Mouse (Mus musculus) embryonic facial prominence, embryonic 11.5 days (tissue): ENCODE measurements at regions not wholly inside any gene's neighbourhood (a gene's known extent, or its start where the extent isn't known, plus 50 kb on each side); places are given as distances from the start of the nearest gene placed in this dataset.
A peak's percentile ranks its signal among the peaks of the same experiment; 100 is the strongest.

Experiments used
- ATAC-seq: fragments of 200-750 bp; cut with Nextera tagmentation; replicated peaks from 2 replicates; pipeline ENCODE4 v1.8.0; 2017; ENCODE audit warnings: low read depth; ENCODE audit not compliant: insufficient number of reproducible peaks, low FRiP score, low TSS enrichment
- DNase-seq: peaks from one replicate; pipeline ENCODE4 v3.0.0-alpha.2; 2015; ENCODE audit warnings: low spot score
- H3K27ac ChIP-seq: fragments of 300-500 bp; sonication (generic); replicated peaks from 2 replicates; pipeline ENCODE4 v1.5.1; 2014; ENCODE audit warnings: mild to moderate bottlenecking, low read depth, low read length, control low read depth
- H3K27me3 ChIP-seq: fragments of 300-500 bp; sonication (generic); 2 replicates; pipeline ENCODE4 v1.6.1; 2014; ENCODE audit warnings: mild to moderate bottlenecking, low read length, moderate library complexity, mixed read lengths; ENCODE audit not compliant: control insufficient read depth, insufficient read depth
- H3K36me3 ChIP-seq: fragments of 300-500 bp; sonication (generic); replicated peaks from 2 replicates; pipeline ENCODE4 v1.6.1; 2014; ENCODE audit warnings: low read depth, mild to moderate bottlenecking, low read length, moderate library complexity, mixed read lengths; ENCODE audit not compliant: control insufficient read depth, insufficient read depth
- H3K4me1 ChIP-seq: fragments of 300-500 bp; sonication (generic); 2 replicates; pipeline ENCODE4 v1.6.1; 2014; ENCODE audit warnings: low read length, mixed read lengths; ENCODE audit not compliant: control insufficient read depth, insufficient read depth
- H3K4me2 ChIP-seq: fragments of 300-500 bp; sonication (generic); 2 replicates; pipeline ENCODE4 v1.6.1; 2014; ENCODE audit warnings: low read depth, mild to moderate bottlenecking, control low read depth, low read length, moderate library complexity
- H3K4me3 ChIP-seq: fragments of 300-500 bp; sonication (generic); 2 replicates; pipeline ENCODE4 v1.5.1; 2014; ENCODE audit warnings: low read depth, low read length, control low read depth
- H3K9ac ChIP-seq: fragments of 300-500 bp; sonication (generic); replicated peaks from 2 replicates; pipeline ENCODE4 v1.6.1; 2014; ENCODE audit warnings: mild to moderate bottlenecking, control low read depth, low read length
- H3K9me3 ChIP-seq: fragments of 300-500 bp; sonication (generic); replicated peaks from 2 replicates; pipeline ENCODE4 v1.6.1; 2016; ENCODE audit warnings: mild to moderate bottlenecking, low read length, inconsistent platforms, mixed read lengths; ENCODE audit not compliant: control insufficient read depth
- WGBS: fragments of 180-500 bp; shearing (Covaris S2); extraction: QIAGEN DNeasy Blood & Tissue Kit; methylation state at CpG from one replicate; pipeline ENCODE4 v1.1.7; 2014; 5-methylcytosine and 5-hydroxymethylcytosine counted together

- H3K4me1 ChIP-seq: no peaks in the 10 kb centered on the region; the same call in 1 of the 2 replicates
- 65% methylated on average over 9 of the region's 9 CpGs for WGBS
- H3K9ac ChIP-seq: no peak overlapping the region
- no peak overlapping the region for H3K4me3 ChIP-seq
- no peak for ATAC-seq
- peak; percentile 5 for DNase-seq
- no peaks in the 10 kb centered on the region for H3K36me3 ChIP-seq
- no peaks in the 10 kb centered on the region for H3K27me3 ChIP-seq
- no peaks in the 10 kb centered on the region; the same call in 1 of the 2 replicates for H3K9me3 ChIP-seq
- no peak overlapping the region for H3K27ac ChIP-seq
- H3K4me2 ChIP-seq: no peak overlapping the region
These were observed 119.2 kb downstream of the Polr2m start for GRCm38 (mm10) chr9:71366573-71366972.

- no peaks in the 10 kb centered on the region for H3K36me3 ChIP-seq
- DNase-seq (peak; percentile 71), ATAC-seq (0 out of 2 replicates have a peak, but pooled peaks have one; percentile 44)
- H3K4me2 ChIP-seq: no peak overlapping the region
- H3K27me3 ChIP-seq: no peaks in the 10 kb centered on the region
- no peak overlapping the region for H3K9ac ChIP-seq
- WGBS: 37% methylated on average over 12 of the region's 12 CpGs
- H3K4me1 ChIP-seq: no peaks in the 10 kb centered on the region; the same call in 1 of the 2 replicates
- H3K4me3 ChIP-seq: no peak overlapping the region
- no peaks in the 10 kb centered on the region; the same call in 1 of the 2 replicates for H3K9me3 ChIP-seq
- H3K27ac ChIP-seq: no peak overlapping the region
These were observed 120.5 kb downstream of the Polr2m start for GRCm38 (mm10) chr9:71365177-71365738.

- Histone ChIP-seq H3K27ac (no peak overlapping the region), H3K9me3 (no peaks in the 10 kb centered on the region; the same call in 1 of the 2 replicates), H3K9ac (no peak overlapping the region), H3K4me1 (no peaks in the 10 kb centered on the region; the same call in 1 of the 2 replicates), H3K36me3 (no peaks in the 10 kb centered on the region), H3K4me2 (no peak overlapping the region), H3K4me3 (no peak overlapping the region), H3K27me3 (no peaks in the 10 kb centered on the region)
- DNase-seq: no peak
- no peak for ATAC-seq
- WGBS: 86% methylated on average over 8 of the region's 8 CpGs
These were observed 121.6 kb downstream of the Polr2m start for GRCm38 (mm10) chr9:71364047-71364665.

GRCm38 (mm10) chr9:71362401-71362800 is 123.3 kb downstream of the Polr2m start:
- no peak overlapping the region for H3K27ac ChIP-seq
- no peaks in the 10 kb centered on the region for H3K36me3 ChIP-seq
- no peaks in the 10 kb centered on the region for H3K9me3 ChIP-seq
- no peak for DNase-seq
- H3K9ac ChIP-seq: no peak overlapping the region
- H3K4me2 ChIP-seq: no peak overlapping the region
- H3K4me3 ChIP-seq: no peak overlapping the region
- H3K4me1 ChIP-seq: no peaks in the 10 kb centered on the region; the same call in 1 of the 2 replicates
- no peak for ATAC-seq
- no peaks in the 10 kb centered on the region for H3K27me3 ChIP-seq

GRCm38 (mm10) chr9:71361961-71362360 is 123.8 kb downstream of the Polr2m start:
- H3K9me3 ChIP-seq: no peaks in the 10 kb centered on the region
- H3K4me3 ChIP-seq: no peak overlapping the region
- H3K4me1 ChIP-seq: no peaks in the 10 kb centered on the region; the same call in 1 of the 2 replicates
- no peak overlapping the region for H3K9ac ChIP-seq
- H3K27ac ChIP-seq: no peak overlapping the region
- H3K36me3 ChIP-seq: no peaks in the 10 kb centered on the region
- H3K27me3 ChIP-seq: no peaks in the 10 kb centered on the region
- no peak overlapping the region for H3K4me2 ChIP-seq
- WGBS: 86% methylated on average over 5 of the region's 5 CpGs
- ATAC-seq (no peak), DNase-seq (no peak)

- H3K9me3 ChIP-seq: no peaks in the 10 kb centered on the region
- no peak overlapping the region for H3K27ac ChIP-seq
- no peak for ATAC-seq
- no peaks in the 10 kb centered on the region; the same call in 1 of the 2 replicates for H3K4me1 ChIP-seq
- H3K36me3 ChIP-seq: no peaks in the 10 kb centered on the region
- no peak overlapping the region for H3K9ac ChIP-seq
- 83% methylated on average over 2 of the region's 2 CpGs for WGBS
- H3K27me3 ChIP-seq: no peaks in the 10 kb centered on the region
- no peak for DNase-seq
- H3K4me3 ChIP-seq: no peak overlapping the region
- no peak overlapping the region for H3K4me2 ChIP-seq
These were observed 124.4 kb downstream of the Polr2m start for GRCm38 (mm10) chr9:71361311-71361710.

GRCm38 (mm10) chr9:71360676-71361075 is 125.1 kb downstream of the Polr2m start:
- Histone ChIP-seq H3K9me3 (no peaks in the 10 kb centered on the region), H3K4me2 (no peak overlapping the region), H3K4me3 (no peak overlapping the region), H3K36me3 (no peaks in the 10 kb centered on the region), H3K4me1 (no peaks in the 10 kb centered on the region; the same call in 1 of the 2 replicates), H3K27ac (no peak overlapping the region), H3K9ac (no peak overlapping the region), H3K27me3 (no peaks in the 10 kb centered on the region)
- ATAC-seq (no peak), DNase-seq (no peak)
- whole genome bisulfite sequencing: 93% methylated on average over 5 of the region's 5 CpGs

- no peak for ATAC-seq
- 32% methylated on average over 4 of the region's 4 CpGs for WGBS
- Histone ChIP-seq H3K9me3 (no peaks in the 10 kb centered on the region), H3K9ac (no peak overlapping the region), H3K4me2 (no peak overlapping the region), H3K36me3 (no peaks in the 10 kb centered on the region), H3K4me3 (no peak overlapping the region), H3K27ac (no peak overlapping the region), H3K4me1 (no peaks in the 10 kb centered on the region), H3K27me3 (no peaks in the 10 kb centered on the region)
- peak; percentile 72 for DNase-seq
These were observed 126.8 kb downstream of the Polr2m start for GRCm38 (mm10) chr9:71358961-71359360.
